Mouse (Mus musculus) embryonic fibroblast, embryonic 13.5 days (primary cell): ENCODE data around the gene Atp8a2.

ENCODE experiments used
- CTCF ChIP-seq: IDR thresholded peaks from 2 replicates; pipeline ENCODE4 v1.5.1; 2011; ENCODE audit warnings: mild to moderate bottlenecking, control low read depth, low read length, moderate library complexity, borderline replicate concordance; ENCODE audit not compliant: insufficient read depth
- POLR2A ChIP-seq: IDR thresholded peaks from 2 replicates; pipeline ENCODE4 v1.6.1; 2011; ENCODE audit warnings: low read depth, mild to moderate bottlenecking, control low read depth, low read length, moderate library complexity

GRCm38 (mm10) chr14:59949983-59950382, 247.0 kb downstream of the Atp8a2 start:
- TF ChIP-seq POLR2A: no peak
- no peak for TF ChIP-seq CTCF
